Mouse (Mus musculus): ENCODE results near the gene Ep300.

DNA sequence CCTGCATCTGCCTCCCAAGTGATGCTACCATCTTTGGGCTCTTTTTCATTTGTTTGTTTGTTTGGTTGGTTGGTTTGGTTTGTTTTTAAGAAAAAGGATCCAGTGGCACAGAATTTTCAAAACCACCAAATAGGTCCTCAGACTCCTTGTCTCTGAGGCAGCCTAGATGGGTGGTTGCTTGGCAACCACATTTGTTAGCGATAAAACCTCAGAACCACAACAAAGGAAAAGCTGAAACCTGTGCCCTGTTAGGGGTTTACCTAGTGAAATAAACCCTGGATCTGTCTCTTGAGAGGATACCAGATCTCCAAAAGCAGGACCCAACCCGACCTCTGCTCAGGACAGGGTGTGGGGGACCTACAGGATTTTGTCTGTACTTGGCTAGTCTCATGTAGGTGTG lies 45.6 kb upstream of the Ep300 start:
- TF ChIP-seq POLR2A (IDR thresholded peaks at IDR 0.05; ENCODE audit: control insufficient read depth, low read depth, low read length) (no peak), CTCF (IDR thresholded peaks at IDR 0.05; ENCODE audit: control insufficient read depth, insufficient read depth, insufficient replicate concordance, low read depth, low read length) (no peak)

All from testis, adult 2 months (tissue).